Mouse (Mus musculus): Measurements from ENCODE around the gene Grtp1.

Gene Grtp1

GRCm38 (mm10) chr8:13200301-13201012, at the start of gene Grtp1:
TSS of gene Grtp1 (minus strand) at chr8:13200620.
- no peak for DNase-seq

- DNase-seq: no peak
Measured at GRCm38 (mm10) chr8:13244343-13244880, 44.0 kb upstream of the Grtp1 start.

DNA sequence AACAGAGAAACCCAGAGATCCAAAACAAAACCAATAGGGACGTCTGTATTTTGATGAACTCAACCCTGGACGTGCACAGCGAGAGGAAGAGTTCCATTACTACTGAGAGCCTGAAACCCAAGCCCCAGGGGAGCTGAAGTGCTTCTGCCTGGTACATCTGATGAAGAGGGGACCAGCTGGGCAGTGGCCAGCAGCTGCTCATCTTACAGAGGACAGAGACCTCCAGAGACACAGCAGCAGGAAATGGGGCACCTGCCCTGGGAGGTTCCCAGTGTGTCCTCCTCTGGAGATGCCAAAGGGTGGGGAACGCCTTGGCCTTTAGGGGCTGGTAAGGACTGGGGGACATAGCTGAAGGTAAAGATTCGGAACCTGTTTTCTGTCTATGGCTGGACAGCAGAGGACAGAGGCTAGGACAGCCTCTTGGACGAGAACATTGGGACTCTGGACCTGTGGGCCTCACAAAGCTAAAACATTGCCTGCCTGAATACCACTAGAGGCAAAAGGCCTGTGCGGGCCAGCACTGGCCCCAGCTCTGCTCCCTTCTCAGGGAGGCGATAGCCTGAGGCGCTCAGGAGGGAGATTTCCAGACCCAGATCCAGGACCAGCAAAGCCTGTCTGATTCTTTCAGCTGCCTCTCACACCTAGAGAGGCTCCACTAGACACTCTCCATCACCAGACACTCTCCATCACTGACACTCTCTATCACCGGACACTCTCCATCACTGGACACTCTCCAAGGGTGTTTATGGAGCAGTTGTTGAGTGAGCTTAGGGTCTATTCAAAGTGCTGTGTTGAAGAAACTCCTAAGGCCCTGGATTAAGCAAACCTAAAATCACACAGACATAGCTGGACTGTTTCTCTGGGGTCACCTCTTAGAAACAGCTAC, 42.8 kb upstream of the Grtp1 start:
- no peak for DNase-seq

GRCm38 (mm10) chr8:13240691-13241090, 40.3 kb upstream of the Grtp1 start:
- no peak for DNase-seq

GRCm38 (mm10) chr8:13240055-13240454, 39.6 kb upstream of the Grtp1 start:
- DNase-seq: no peak

DNA sequence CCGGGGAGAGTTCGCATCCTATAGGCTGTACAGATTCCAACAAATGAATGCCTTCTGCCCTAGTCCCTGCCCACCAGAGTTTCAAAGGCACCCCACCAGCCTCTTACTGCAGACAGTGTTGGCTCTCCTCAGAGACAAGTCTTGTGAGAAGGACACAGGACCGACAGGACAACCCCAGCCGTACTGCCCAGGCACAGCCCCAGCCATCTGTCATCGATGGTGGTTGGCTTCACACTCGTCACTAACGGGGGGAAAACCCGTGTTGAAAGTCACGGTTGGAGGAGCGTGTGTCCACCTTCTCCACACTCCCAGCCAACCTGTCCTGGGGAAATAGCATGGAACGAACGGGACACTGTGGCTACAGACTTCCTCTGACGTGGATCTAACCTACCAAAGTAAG, 34.4 kb upstream of the Grtp1 start:
- DNase-seq: no peak

GRCm38 (mm10) chr8:13230471-13230870, 30.1 kb upstream of the Grtp1 start:
- DNase-seq: no peak

- DNase-seq: no peak
Measured at GRCm38 (mm10) chr8:13229802-13230201, 29.4 kb upstream of the Grtp1 start.

DNA sequence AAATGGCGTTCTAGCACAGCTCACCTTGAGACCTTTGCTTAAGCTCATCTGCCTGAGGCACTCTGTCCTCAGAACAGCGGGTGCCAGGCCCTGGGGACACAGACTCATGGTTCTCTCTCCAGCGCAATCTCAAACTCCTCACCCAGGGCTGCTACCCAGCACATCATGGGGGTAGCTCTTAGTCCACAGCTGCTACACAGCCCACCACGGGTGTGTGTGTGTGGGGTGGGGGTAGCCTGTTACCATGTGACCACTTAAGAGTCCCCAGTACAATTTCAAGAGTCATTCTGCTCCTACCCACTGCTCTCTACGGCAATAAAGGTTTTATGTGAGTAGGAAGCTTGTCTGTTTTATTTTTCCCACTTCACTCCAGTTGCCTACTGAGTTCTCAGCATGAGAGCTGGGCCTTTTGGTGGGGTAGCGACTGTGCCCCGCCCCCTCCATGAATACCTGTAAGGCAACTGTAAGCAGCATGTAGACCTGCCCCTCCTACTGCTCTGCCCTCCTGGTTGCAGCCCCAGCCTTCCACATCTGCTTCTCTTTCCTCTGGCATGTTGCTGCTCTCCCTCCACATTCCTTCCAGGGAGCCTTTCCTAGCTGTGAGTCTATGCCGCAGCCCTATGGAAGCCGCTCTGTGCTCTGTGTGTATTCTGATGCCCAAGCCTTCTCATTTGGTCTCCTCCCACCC, 28.6 kb upstream of the Grtp1 start:
- DNase-seq: no peak

DNA sequence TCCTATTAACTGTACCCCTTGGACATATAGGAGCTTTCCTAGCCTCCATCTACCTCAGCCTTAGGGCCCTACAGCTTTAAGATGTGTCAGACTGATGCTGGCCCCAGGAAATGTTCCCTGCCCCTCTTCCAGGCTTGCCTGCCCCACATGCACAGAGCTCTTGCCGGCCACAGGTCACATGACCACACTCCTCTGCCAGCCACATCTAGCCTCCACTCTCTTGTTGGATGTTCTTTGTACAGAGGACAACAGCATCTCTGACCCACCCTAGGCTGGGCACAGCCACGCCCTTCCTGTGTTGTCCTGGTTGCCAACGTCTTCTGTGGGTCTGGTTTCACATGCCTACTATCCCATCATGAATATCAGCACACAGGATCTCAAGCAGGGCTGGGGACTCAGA, 26.8 kb upstream of the Grtp1 start:
- no peak for DNase-seq

GRCm38 (mm10) chr8:13226288-13226687, 25.9 kb upstream of the Grtp1 start:
- DNase-seq: no peak

- DNase-seq: no peak
Measured at GRCm38 (mm10) chr8:13224426-13224825, 24.0 kb upstream of the Grtp1 start.

GRCm38 (mm10) chr8:13218441-13218840, 18.0 kb upstream of the Grtp1 start:
- DNase-seq: no peak

DNA sequence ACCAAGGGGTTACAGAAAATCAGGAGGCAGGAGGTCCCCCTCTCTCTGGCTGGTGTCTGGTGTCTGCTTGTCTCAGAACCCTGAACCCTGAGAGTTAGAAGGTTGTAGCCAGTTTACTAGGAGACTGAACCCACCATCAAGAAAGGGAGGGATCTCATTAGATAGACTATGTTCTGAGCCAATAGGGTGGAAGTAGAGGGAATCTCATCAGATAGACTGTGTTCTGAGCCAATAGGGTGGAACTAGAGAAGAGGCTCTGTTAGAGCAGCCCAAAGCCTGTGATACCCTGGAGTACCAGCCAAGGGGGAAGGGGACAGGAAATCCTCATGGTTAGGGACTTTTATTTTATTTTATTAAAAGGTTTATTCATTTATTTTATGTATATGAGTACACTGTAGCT, 17.6 kb upstream of the Grtp1 start:
- DNase-seq: no peak

DNA sequence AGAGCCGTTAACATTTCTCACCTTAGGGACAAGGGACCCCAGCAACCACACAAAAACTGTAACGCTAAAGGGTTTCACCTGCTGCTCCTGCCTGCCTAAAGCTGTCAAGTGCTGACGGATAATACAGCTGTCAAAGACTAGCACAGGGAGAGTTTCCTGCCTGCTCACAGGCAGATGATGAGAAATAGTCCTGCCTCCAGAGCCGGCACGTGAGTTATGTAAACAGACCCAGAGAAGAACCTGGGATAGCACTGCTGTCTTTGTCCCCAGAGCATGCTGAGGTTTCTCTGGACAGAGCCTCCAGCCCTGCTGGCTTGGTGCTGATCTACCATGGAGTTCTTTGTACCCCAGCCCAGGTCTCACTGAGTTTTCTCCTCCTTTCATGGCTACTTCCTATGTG, 16.7 kb upstream of the Grtp1 start:
- DNase-seq: no peak

DNA sequence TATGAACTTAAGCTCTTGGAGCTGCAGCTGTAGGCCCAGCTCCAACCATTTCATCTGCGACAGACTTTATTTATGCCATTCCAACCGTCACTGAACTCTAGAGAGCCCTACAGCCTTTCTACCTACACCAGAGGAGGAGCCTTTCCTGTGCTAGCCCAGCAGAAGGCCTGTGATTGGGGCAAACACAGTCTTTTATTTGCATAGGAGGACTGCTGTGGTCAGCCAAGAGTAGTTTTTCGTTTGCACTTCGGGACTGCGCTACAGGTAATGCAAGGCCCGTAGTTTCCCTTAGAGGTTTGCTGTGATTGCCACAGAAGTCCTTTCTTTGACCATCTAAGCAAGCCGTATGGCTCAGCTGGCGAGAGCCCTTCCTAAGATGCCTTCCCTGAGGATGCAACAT, 16.0 kb upstream of the Grtp1 start:
- DNase-seq: no peak

DNA sequence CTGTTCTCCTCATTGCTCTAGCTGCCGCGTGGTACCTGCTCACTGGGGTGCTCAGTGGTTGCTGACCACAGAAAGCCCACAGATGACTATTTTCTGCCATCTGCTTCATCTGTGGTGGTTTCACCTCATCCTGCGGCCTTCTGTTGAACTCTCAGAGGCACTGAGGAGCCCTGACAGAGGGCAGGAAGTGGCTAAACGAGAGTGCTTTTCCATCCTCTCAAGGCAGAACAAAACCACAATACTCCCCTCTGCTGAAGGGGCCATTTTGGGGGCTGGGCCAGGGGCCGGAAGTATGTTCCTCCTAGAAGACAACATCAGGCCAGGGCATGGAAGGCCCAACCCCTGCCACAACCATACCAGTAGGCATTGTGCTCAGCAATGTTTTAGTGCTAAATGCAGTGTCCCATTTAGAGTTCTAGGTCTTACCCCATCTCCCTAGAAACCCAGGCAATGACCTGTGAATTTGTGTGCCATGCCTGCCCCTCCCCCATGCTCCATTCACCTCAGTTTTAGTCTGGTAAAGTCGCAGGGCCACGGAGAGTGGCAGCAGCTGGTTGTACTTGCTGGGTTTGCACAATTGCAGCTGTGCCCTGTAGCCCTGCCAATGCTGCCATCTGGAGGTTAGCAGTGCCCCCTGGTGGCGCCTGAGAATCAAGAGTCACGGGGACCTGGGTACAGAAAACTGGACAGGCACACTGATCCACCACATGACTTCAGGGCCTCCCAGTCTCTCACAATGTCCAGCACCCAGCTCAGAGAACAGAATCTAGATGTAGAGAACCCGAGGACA, 13.3 kb upstream of the Grtp1 start:
- peak; percentile 61 for DNase-seq

DNA sequence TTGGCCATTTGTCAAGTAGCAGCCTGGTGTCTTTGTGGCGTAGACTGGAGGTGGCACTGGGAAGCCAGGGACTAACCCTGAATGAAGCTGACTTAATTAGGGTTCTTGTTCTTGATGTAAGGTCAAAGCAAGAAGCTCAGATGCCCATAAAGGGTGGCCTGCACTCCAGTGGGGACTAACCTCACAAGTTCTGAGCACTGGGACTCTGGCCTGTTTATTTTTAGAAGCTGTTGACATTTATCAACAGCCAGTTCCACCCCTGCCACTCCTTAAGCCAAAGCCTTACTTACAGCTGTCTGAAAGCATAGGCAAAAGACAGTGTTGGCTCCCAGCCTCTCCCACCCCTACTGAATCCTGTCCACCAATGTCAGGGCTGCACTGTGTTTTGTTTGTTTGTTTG, 9.3 kb upstream of the Grtp1 start:
- DNase-seq: no peak

DNA sequence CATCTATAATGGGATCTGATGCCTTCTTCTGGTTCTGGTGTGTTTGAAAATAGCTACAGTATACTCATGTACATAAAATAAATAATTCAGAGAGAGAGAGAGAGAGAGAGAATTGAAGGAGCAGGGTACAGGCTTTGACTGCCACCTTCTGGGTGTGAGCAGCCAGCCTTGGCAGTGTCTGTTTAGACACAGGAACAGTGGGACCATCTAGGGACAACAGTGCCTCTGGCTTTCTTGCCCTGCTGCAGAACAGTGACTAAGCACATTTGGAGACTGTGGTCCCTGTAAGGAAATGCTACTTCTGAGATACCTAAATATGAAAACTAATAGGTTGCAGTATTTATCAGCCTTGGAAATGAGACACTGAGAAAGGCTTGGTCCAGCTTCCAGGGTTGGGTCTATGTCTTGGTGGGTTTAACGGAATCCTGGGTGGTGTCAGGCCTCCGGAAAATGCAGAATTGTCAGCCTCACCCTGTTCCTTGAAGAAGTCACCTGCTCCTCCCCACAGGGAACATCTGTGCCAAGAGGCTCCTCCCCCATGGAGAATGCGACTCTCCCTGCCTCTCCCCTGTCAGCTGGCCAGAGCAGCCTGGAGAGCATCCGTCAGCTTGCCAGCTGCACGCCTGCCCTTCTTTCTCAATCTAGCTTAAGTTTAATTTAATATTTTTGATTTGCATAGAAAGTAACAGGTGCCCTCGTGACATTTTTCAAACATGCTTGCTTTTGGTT, 8.4 kb upstream of the Grtp1 start:
- DNase-seq: no peak

GRCm38 (mm10) chr8:13206290-13206689, 5.9 kb upstream of the Grtp1 start:
- no peak for DNase-seq

DNA sequence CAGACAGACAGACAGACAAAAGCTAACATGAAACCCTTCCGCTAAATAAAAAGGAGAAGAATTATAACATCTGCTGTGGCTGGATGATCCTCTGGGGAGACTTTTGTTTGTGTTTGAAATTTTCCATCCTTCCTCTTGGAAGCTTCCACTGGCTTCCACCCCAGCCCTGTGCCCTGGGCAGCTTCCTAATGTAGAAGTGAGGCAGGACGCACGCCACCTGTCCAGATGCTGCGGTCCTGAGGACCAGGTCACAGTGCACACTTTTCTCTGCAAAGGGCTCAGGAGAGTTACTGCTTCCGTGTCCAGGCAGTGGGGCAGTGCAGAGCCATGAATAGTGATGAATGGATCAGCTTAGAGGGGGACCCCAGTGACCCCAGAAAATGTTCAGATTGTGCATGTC, 4.9 kb upstream of the Grtp1 start:
- no peak for DNase-seq
